Mouse (Mus musculus) liver, postnatal 0 days (tissue): ENCODE measurements at regions not wholly inside any gene's neighbourhood (a gene's known extent, or its start where the extent isn't known, plus 50 kb on each side); places are given as distances from the start of the nearest gene placed in this dataset.

Experiments used
- CTCF ChIP-seq: sonication (generic); IDR thresholded peaks from 2 replicates; pipeline ENCODE4 v1.5.1; 2016; ENCODE audit warnings: antibody characterized with exemption, low read depth
- EP300 ChIP-seq: IDR thresholded peaks from 2 replicates; pipeline ENCODE4 v1.6.1; 2016; ENCODE audit warnings: antibody characterized with exemption, low read depth, mild to moderate bottlenecking

DNA sequence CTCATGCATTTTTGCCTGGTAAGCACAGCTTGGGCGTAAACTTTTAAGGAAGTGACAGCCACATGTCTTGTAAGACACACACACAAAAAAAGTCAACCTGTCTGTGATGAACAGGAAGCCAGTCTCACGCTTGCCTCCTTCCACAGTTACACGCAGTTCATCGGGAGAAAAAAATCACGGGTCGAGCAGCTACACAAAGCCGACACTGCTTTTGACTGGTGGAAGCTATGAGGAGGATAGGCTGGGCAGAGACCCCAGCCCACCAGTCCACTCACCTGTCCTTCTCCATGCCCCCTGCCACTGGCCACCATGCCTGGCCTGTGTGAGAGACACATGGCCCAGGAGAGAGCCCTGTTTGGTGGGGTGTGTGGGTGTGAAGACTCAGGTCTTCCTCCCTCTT, 119.2 kb downstream of the Ets2 start:
- TF ChIP-seq CTCF (no peak), EP300 (no peak)
